Mouse (Mus musculus) left cerebral cortex, postnatal 36 days (tissue): ENCODE results near the gene Epn3. TPM values are rescaled to one million over a fixed set of nuclear protein-coding genes. Genes with fewer than 3 reads are reported as not detected.

ENCODE experiments used
- DNase-seq, 2 experiments: peaks; one replicate each; pipeline ENCODE4 v3.0.0; 2021 to 2022; ENCODE audit warnings: low spot score in 2 of 2, mixed read lengths in 1 of 2
- intact Hi-C: fragments of 180-260 bp; cut with DNase I; formaldehyde crosslinking; loops from one replicate; pipeline ENCODE4 v1.15.1; 2025
- total RNA-seq, 2 experiments: library from RNA; stranded (reverse); gene quantifications; 2 replicates each; pipeline ENCODE4 v1.2.3; 2021

The Epn3 gene
- total RNA-seq, 2 experiments from 2014 or later = 0.77 to 1.4 TPM

GRCm38 (mm10) chr11:94499035-94499434 is 739 bp downstream of the Epn3 start:
- no peak for DNase-seq
- intact Hi-C loops = no loop called here

GRCm38 (mm10) chr11:94498093-94498996 is 1.4 kb downstream of the Epn3 start:
- intact Hi-C loops = no loop called here
- DNase-seq = peak; percentile 50 to 65

- intact Hi-C loops = no loop called here
- DNase-seq = no peak
Observed at GRCm38 (mm10) chr11:94495415-94495814, 4.4 kb downstream of the Epn3 start.

- no peak for DNase-seq
- intact Hi-C loops = no loop called here
Observed at GRCm38 (mm10) chr11:94491749-94492099, 8.1 kb downstream of the Epn3 start.

GRCm38 (mm10) chr11:94491035-94491748 is 8.6 kb downstream of the Epn3 start:
- intact Hi-C loops = no loop called here
- DNase-seq = peak; percentile 59 to 67

- no peak for DNase-seq
- intact Hi-C loops = loop anchor here (5.0 to 10.0 kb wide), 3 partner anchors 58 to 355 kb away; partner anchors contain the start of gene Rsad1
Observed at GRCm38 (mm10) chr11:94489745-94490144, 10.0 kb downstream of the Epn3 start.

GRCm38 (mm10) chr11:94488767-94489533 is 10.8 kb downstream of the Epn3 start:
- DNase-seq = no peak

GRCm38 (mm10) chr11:94486001-94486400 is 13.8 kb downstream of the Epn3 start, which contains the start of gene Spata20:
Spata20 (minus strand) TSS chr11:94486179.
- intact Hi-C loops = loop anchor here (1.0 to 10.0 kb wide), 4 partner anchors 61 to 351 kb away; partner anchors contain the start of gene Rsad1
- DNase-seq = peak; percentile 87

More at GRCm38 (mm10) chr11:94488767-94489533, 10.8 kb downstream of the Epn3 start:
- intact Hi-C loops = loop anchor here (5.0 to 10.0 kb wide), 3 partner anchors 58 to 354 kb away; partner anchors contain the start of gene Rsad1

GRCm38 (mm10) chr11:94485223-94485622 is 14.6 kb downstream of the Epn3 start:
- no peak for DNase-seq
- intact Hi-C loops = loop anchor here (1.0 to 10.0 kb wide), 4 partner anchors 62 to 350 kb away; partner anchors contain the start of gene Rsad1

GRCm38 (mm10) chr11:94484636-94485035 is 15.1 kb downstream of the Epn3 start:
- DNase-seq = no peak
- intact Hi-C loops = loop anchor here (1.0 to 10.0 kb wide), 4 partner anchors 63 to 350 kb away; partner anchors contain the start of gene Rsad1

- no peak for DNase-seq
- intact Hi-C loops = loop anchor here (10.0 kb wide), 1 partner anchor 349 kb away; no protein-coding TSS in a partner anchor
Observed at GRCm38 (mm10) chr11:94483921-94484320, 15.9 kb downstream of the Epn3 start.

GRCm38 (mm10) chr11:94483436-94483835 is 16.3 kb downstream of the Epn3 start:
- no peak for DNase-seq
- intact Hi-C loops = loop anchor here (10.0 kb wide), 1 partner anchor 349 kb away; no protein-coding TSS in a partner anchor

- DNase-seq = no peak
- intact Hi-C loops = loop anchor here (10.0 kb wide), 1 partner anchor 348 kb away; no protein-coding TSS in a partner anchor
Observed at GRCm38 (mm10) chr11:94482738-94483137, 17.0 kb downstream of the Epn3 start.

- intact Hi-C loops = loop anchor here (10.0 kb wide), 1 partner anchor 347 kb away; no protein-coding TSS in a partner anchor
- DNase-seq = no peak
Observed at GRCm38 (mm10) chr11:94481963-94482362, 17.8 kb downstream of the Epn3 start.

- intact Hi-C loops = loop anchor here (10.0 kb wide), 1 partner anchor 346 kb away; no protein-coding TSS in a partner anchor
Observed at GRCm38 (mm10) chr11:94480382-94480781, 19.4 kb downstream of the Epn3 start.

GRCm38 (mm10) chr11:94477651-94478050 is 22.1 kb downstream of the Epn3 start:
- intact Hi-C loops = no loop called here
- DNase-seq = no peak

More at GRCm38 (mm10) chr11:94480382-94480781, 19.4 kb downstream of the Epn3 start:
- no peak for DNase-seq

- DNase-seq = no peak
- intact Hi-C loops = loop anchor here (2.0 kb wide), 1 partner anchor 145 kb away; no protein-coding TSS in a partner anchor
Observed at GRCm38 (mm10) chr11:94475722-94476121, 24.1 kb downstream of the Epn3 start.

GRCm38 (mm10) chr11:94474544-94474910 is 25.2 kb downstream of the Epn3 start:
- intact Hi-C loops = loop anchor here (2.0 to 5.0 kb wide), 2 partner anchors 52 to 144 kb away; no protein-coding TSS in a partner anchor
- DNase-seq = no peak
